Mouse (Mus musculus): ENCODE results near the gene Slc2a1. TPM values are rescaled to one million over a fixed set of nuclear protein-coding genes. Genes with fewer than 3 reads are reported as not detected.
A peak's percentile ranks its signal among the peaks of the same experiment; 100 is the strongest.

Gene Slc2a1
- polyA plus RNA-seq, 1 experiment from 2014 or later = 208 TPM

MicroRNA genes within 50 kb of the gene (microRNA counts, 519-probe panel; counts per million panel counts)
- microRNA mmu-miR-1957 = 1,287 counts per million, percentile 10 among the panel's probes with 10 or more counts

Small RNAs within 50 kb of the gene (microRNA-seq; reads per million reads assigned to microRNA genes)
- gene Mir1957a = not detected

Other genes starting within 250 kb of the Slc2a1 start
- not detected in 2 replicates for gene Olfr1331, start 244.1 kb upstream of the Slc2a1 start, polyA plus RNA-seq (2015; fragmentation: Nextera tagmentation; extraction: Ambion mirVana)
- gene Olfr1330, start 220.1 kb upstream of the Slc2a1 start, polyA plus RNA-seq (2015; fragmentation: Nextera tagmentation; extraction: Ambion mirVana) = not detected in 2 replicates
- gene Olfr1329, start 191.2 kb upstream of the Slc2a1 start, polyA plus RNA-seq (2015; fragmentation: Nextera tagmentation; extraction: Ambion mirVana) = not detected in 2 replicates
- gene Olfr1328, start 170.1 kb upstream of the Slc2a1 start, polyA plus RNA-seq (2015; fragmentation: Nextera tagmentation; extraction: Ambion mirVana) = not detected in 2 replicates
- gene Lao1, start 147.1 kb upstream of the Slc2a1 start, polyA plus RNA-seq (2015; fragmentation: Nextera tagmentation; extraction: Ambion mirVana) = not detected in 2 replicates
- 7.0 and 7.7 TPM in 2 replicates for gene Zfp691, start 65.5 kb downstream of the Slc2a1 start, polyA plus RNA-seq (2015; fragmentation: Nextera tagmentation; extraction: Ambion mirVana)
- 1.3 and 3.4 TPM in 2 replicates for gene Ermap, start 81.3 kb downstream of the Slc2a1 start, polyA plus RNA-seq (2015; fragmentation: Nextera tagmentation; extraction: Ambion mirVana)
- 190 and 212 TPM in 2 replicates for gene Svbp, start 86.6 kb downstream of the Slc2a1 start, polyA plus RNA-seq (2015; fragmentation: Nextera tagmentation; extraction: Ambion mirVana)
- gene Tmem269, start 109.5 kb downstream of the Slc2a1 start, polyA plus RNA-seq (2015; fragmentation: Nextera tagmentation; extraction: Ambion mirVana) = not detected in 2 replicates
- gene AU022252, start 124.0 kb downstream of the Slc2a1 start, polyA plus RNA-seq (2015; fragmentation: Nextera tagmentation; extraction: Ambion mirVana) = 35.3 and 35.4 TPM in 2 replicates
- 83.6 and 86.7 TPM in 2 replicates for gene P3h1, start 124.2 kb downstream of the Slc2a1 start, polyA plus RNA-seq (2015; fragmentation: Nextera tagmentation; extraction: Ambion mirVana)
- gene Cldn19, start 146.7 kb downstream of the Slc2a1 start, polyA plus RNA-seq (2015; fragmentation: Nextera tagmentation; extraction: Ambion mirVana) = 0.05 and 0.12 TPM in 2 replicates
- gene Ybx1, start 185.9 kb downstream of the Slc2a1 start, polyA plus RNA-seq (2015; fragmentation: Nextera tagmentation; extraction: Ambion mirVana) = 488 and 527 TPM in 2 replicates
- gene Ppih, start 211.8 kb downstream of the Slc2a1 start, polyA plus RNA-seq (2015; fragmentation: Nextera tagmentation; extraction: Ambion mirVana) = 72.6 and 74.8 TPM in 2 replicates

All from limb, embryonic 15.5 days (tissue).